Comparison of ENCODE assay signal across 8 mouse cellular contexts in the genomic region with DNA sequence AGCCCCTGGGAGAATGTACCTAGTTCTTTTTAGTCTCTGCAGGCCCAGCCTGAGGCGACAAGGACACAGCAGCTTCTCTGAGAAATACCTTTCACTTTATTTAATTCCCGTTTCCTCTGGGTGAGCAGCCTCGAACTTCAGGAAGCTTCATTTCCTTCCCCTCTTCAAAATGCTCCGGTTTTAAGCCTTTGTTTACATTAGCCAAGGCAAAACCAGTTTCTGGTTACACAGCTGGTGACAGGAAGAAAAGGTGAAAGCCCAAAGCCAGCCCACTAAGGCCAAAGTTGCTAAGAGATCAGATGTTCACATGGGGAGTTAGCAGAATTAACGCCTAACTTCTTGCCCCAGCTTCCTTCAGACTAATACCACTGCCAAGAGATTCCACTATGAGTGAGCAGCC.
DNase-seq lines count a peak whose midpoint lies in the region; ATAC-seq and TF ChIP-seq lines count a peak whose summit lies in the region.

No protein-coding gene starts in this region.

- no peaks in the 10 kb centered on the region for H3K27me3 ChIP-seq in embryonic facial prominence, embryonic 14.5 days (replicated peaks; ENCODE audit: control insufficient read depth, insufficient read depth, low read length)
- no peaks in the 10 kb centered on the region for H3K27me3 ChIP-seq in kidney, postnatal 0 days (ENCODE audit: insufficient read depth, low read length)

- no peak overlapping the region for H3K4me3 ChIP-seq in layer of hippocampus, adult 2 months
- no peak overlapping the region for H3K4me3 ChIP-seq in embryonic facial prominence, embryonic 14.5 days (ENCODE audit: low read depth, low read length)
- no peak overlapping the region for H3K4me3 ChIP-seq in kidney, postnatal 0 days (replicated peaks; ENCODE audit: low read depth, low read length)

- H3K27ac ChIP-seq in layer of hippocampus, adult 2 months = peak overlapping the region; percentile 51; the same call in 1 of the 2 replicates
- H3K27ac ChIP-seq in embryonic facial prominence, embryonic 14.5 days (replicated peaks; ENCODE audit: low read depth, low read length) = no peak overlapping the region
- H3K27ac ChIP-seq in kidney, postnatal 0 days = peak overlapping the region; percentile 72

- no peaks in the 10 kb centered on the region for H3K9me3 ChIP-seq in embryonic facial prominence, embryonic 14.5 days (ENCODE audit: control insufficient read depth, low read length)
- no peaks in the 10 kb centered on the region for H3K9me3 ChIP-seq in kidney, postnatal 0 days (replicated peaks; ENCODE audit: low read length)

- DNase-seq in layer of hippocampus, adult 2 months (ENCODE audit: low spot score in 2 of 2) = no peak
- no peak for DNase-seq in layer of hippocampus, adult 9-10 months (ENCODE audit: low spot score)
- DNase-seq in embryonic facial prominence, embryonic 14.5 days (ENCODE audit: low spot score) = peak; percentile 54
- DNase-seq in kidney, postnatal 0 days (ENCODE audit: low spot score) = peak; percentile 70
- DNase-seq in naive thymus-derived CD4-positive, alpha-beta T cell, adult 2 months (ENCODE audit: low read depth) = peak; percentile 21
- no peak for DNase-seq in right cerebral cortex, adult 18-20 months
- DNase-seq in ovary, postnatal 10 days (ENCODE audit: low spot score) = no peak

- no peak for TF ChIP-seq CTCF in layer of hippocampus, adult 2 months (conservative IDR thresholded peaks at IDR 0.05)
- no peak for TF ChIP-seq CTCF in kidney, postnatal 0 days (IDR thresholded peaks at IDR 0.05; ENCODE audit: low read depth)

- H3K9ac ChIP-seq in embryonic facial prominence, embryonic 14.5 days (ENCODE audit: low read depth, low read length) = no peak overlapping the region
- H3K9ac ChIP-seq in kidney, postnatal 0 days (ENCODE audit: low read depth, low read length) = 0 out of 2 replicates have a peak overlapping the region, but pooled peaks have one; percentile 37

- peaks cover 7% of the 10 kb centered on the region; the same call in 1 of the 2 replicates for H3K4me1 ChIP-seq in embryonic facial prominence, embryonic 14.5 days (ENCODE audit: control insufficient read depth, insufficient read depth, low read length)
- H3K4me1 ChIP-seq in kidney, postnatal 0 days (replicated peaks; ENCODE audit: insufficient read depth, low read length) = peaks cover 7% of the 10 kb centered on the region

- WGBS in embryonic facial prominence, embryonic 14.5 days = 5% methylated on average over 5 of the region's 5 CpGs
- WGBS in kidney, postnatal 0 days = 4% methylated on average over 5 of the region's 5 CpGs

- ATAC-seq in embryonic facial prominence, embryonic 14.5 days (ENCODE audit: low read depth) = no peak
- ATAC-seq in kidney, postnatal 0 days (replicated peaks; ENCODE audit: low FRiP score, low read depth) = no peak; the same call in 1 of the 2 replicates
- ATAC-seq in erythroid progenitor cell, adult 5-6 weeks (replicated peaks; ENCODE audit: low FRiP score, poor library complexity, severe bottlenecking) = no peak

- H3K36me3 ChIP-seq in embryonic facial prominence, embryonic 14.5 days (ENCODE audit: control insufficient read depth, insufficient read depth, low read length) = no peaks in the 10 kb centered on the region
- no peaks in the 10 kb centered on the region for H3K36me3 ChIP-seq in kidney, postnatal 0 days (ENCODE audit: insufficient read depth, low read length)

- peak overlapping the region; percentile 0; the same call in 1 of the 2 replicates for H3K4me2 ChIP-seq in embryonic facial prominence, embryonic 14.5 days (ENCODE audit: low read depth, low read length)
- 0 out of 2 replicates have a peak overlapping the region, but pooled peaks have one; percentile 13 for H3K4me2 ChIP-seq in kidney, postnatal 0 days (ENCODE audit: low read length)

Comparison
In these comparisons a context has a peak if more than half of its experiments do, and no peak if none do; other contexts are left out.
1. DNase-seq: peak in embryonic facial prominence, embryonic 14.5 days (single experiment), kidney, postnatal 0 days (single experiment) and naive thymus-derived CD4-positive, alpha-beta T cell, adult 2 months (single experiment); none in layer of hippocampus, adult 2 months (0 of 2), layer of hippocampus, adult 9-10 months (single experiment), right cerebral cortex, adult 18-20 months (single experiment) and ovary, postnatal 10 days (single experiment).